Mouse (Mus musculus) cortical plate, adult 2 months (tissue): ENCODE results near the gene L1cam. TPM values are rescaled to one million over a fixed set of nuclear protein-coding genes. Genes with fewer than 3 reads are reported as not detected.

ENCODE experiments used
- H3K27ac ChIP-seq: fragments of 200-500 bp; 2 replicates; pipeline ENCODE4 v1.5.1; 2012; ENCODE audit warnings: low read length, control low read depth, inconsistent platforms; ENCODE audit not compliant: insufficient read depth
- H3K4me1 ChIP-seq: fragments of 200-500 bp; 2 replicates; pipeline ENCODE4 v1.6.1; 2011; ENCODE audit warnings: low read length; ENCODE audit not compliant: control insufficient read depth, insufficient read depth
- H3K4me3 ChIP-seq: fragments of 200-500 bp; 2 replicates; pipeline ENCODE4 v1.5.1; 2011; ENCODE audit warnings: mild to moderate bottlenecking, low read length, control low read depth; ENCODE audit not compliant: insufficient read depth
- CTCF ChIP-seq: fragments of 200-500 bp; IDR thresholded peaks from 2 replicates; pipeline ENCODE4 v1.5.1; 2011; ENCODE audit warnings: mild to moderate bottlenecking, control low read depth, low read length; ENCODE audit not compliant: insufficient read depth; ENCODE audit errors: extremely low read depth
- POLR2A ChIP-seq: fragments of 200-500 bp; IDR thresholded peaks from 2 replicates; pipeline ENCODE4 v1.6.1; 2011; ENCODE audit warnings: mild to moderate bottlenecking, low read length, control low read depth; ENCODE audit not compliant: insufficient read depth; ENCODE audit errors: extremely low read depth
- polyA plus RNA-seq: library from polyadenylated mRNA; depleted of rRNA; stranded (reverse); fragments of >200 nt; gene quantifications from 2 replicates; pipeline ENCODE4 v1.2.3, GENCODE M21; 2012; rRNA removed

Gene L1cam
- polyA plus RNA-seq, 1 experiment, result 91.8 TPM

DNA sequence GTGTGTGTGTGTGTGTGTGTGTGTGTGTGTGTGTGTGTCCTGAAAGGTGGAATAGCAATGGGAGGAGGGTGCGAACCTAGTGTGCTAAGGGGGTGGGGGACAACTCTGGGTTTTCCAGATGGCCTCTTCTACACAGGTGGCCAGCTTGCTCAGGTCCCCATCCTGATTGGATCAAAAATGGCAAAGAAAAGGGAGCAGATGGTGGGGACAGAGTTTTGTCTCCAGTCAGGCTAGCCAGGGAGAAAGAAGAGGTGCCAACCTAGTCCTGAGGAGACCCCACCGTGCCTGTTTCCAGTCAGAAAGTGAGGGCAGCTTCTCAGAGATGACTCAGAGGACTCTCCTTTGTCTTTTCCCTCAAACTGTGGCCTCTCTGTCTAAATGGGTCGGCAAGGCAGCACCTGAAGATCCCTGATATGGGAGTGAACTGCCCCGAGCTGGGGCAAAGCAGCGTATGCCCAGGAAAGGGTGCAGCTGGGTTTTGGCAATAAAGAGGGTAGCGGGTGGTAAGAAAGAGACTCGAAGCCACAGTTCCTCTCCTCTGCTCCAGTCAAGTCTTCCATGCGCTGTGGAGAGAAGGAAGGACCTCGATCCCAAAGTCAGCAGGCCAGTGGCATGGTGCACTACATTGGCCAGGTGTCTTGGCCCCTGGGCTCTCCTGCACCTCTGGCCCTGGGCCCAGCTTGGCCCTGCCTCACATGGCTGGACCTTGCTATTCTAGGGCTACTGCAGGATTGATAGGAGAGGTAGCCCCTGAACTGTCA lies 41.4 kb downstream of the L1cam start:
- no peak overlapping the region for H3K27ac ChIP-seq
- no peaks in the 10 kb centered on the region for H3K4me1 ChIP-seq
- TF ChIP-seq POLR2A, result no peak
- no peak for TF ChIP-seq CTCF
- H3K4me3 ChIP-seq, result no peak overlapping the region

GRCm38 (mm10) chrX:73836691-73837090 lies 59.2 kb downstream of the L1cam start:
- no peaks in the 10 kb centered on the region for H3K4me1 ChIP-seq
- TF ChIP-seq CTCF (no peak), POLR2A (no peak)
- no peak overlapping the region for H3K4me3 ChIP-seq
- H3K27ac ChIP-seq, result no peak overlapping the region

DNA sequence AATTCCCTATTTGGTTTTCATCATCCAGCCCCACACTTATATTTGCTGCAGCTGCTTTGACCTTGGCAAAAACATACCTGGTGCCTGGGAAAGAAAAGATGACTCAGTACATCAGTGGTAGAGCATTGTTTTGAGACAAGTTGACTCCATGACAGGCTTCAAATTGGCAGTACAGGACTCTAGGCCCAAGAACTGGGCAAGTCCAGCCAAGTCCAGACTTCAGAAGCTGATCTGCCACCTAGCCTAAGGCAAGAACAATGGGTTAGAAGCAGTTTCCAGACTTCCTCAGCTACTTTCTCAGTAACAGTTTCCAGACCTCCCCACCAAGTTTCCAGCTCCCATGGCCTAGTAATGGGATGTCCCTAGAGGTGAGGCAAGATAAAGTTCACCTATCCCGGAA lies 60.2 kb downstream of the L1cam start:
- Histone ChIP-seq H3K27ac (no peak overlapping the region), H3K4me1 (no peaks in the 10 kb centered on the region), H3K4me3 (no peak overlapping the region)
- TF ChIP-seq CTCF, result no peak
- TF ChIP-seq POLR2A, result no peak

DNA sequence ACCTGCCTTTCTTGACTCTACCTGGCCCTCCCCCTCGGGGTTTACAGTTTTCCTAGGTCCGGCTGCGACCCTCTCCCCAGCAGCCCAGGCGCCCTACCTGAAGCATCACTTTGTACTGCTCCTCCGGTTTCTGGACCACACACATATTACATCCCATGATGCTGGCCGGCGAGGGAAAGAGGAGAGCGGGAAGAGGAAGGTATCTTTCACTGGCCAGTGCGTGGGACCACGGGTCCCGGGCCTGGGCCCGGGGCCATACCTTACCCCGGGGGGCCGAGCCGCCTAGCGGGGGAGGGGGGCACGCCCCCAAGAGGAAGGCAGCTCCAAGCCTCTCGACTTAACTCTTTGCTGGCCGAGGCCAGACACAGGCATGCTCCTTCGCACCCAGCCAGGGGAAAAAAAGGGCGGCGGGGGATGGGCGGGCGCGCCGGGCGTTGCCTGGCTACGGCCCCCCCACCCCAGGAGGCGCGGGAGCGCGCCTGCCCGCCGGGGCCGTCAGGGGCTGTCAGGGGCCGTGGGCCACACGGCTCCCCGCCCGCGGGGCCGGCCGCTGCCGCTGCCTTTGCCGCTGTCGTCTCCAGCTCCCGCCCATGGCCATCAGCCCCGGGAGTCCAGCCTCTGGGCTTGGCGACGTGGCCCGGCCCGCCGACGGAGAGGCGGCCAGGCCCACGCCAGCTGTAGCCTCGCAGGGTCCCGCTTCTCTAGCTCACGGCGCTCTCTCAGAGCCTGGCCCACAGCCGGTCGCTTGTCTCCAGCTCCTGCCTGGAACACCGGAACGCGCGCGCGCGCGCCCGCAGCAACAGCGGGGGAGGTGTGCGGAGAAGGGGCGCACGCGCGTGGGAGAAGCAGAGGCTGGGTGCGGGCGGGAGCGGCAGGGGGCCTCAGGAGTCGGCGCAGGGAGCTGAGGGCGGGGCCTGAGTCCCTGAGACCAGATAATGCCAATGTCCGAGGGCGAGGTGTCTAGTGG lies 71.4 kb downstream of the L1cam start, which contains the start of gene Pdzd4:
Pdzd4 (minus strand) TSS at position 785 of the 967 bp plus-strand sequence.
- H3K4me1 ChIP-seq, result no peaks in the 10 kb centered on the region
- no peak for TF ChIP-seq CTCF
- TF ChIP-seq POLR2A, result no peak

DNA sequence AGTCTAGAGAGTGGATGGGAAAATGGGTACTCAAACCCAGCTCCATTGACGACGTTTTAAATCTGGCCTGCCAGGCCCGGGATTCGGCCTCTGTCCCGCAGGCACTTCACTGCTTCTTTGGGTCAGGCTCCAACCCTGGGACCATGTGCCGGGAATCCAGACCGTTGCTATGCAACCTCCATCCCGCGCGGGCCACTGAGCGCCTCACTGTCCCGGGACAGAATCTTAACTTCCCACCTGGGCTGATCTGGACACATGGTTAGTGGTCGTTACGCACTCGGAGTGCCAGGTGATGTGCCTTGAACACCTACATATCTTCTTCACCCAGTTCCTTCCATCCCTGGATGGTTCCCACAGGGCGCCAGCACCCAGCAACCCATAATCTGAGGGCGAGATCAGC lies 72.2 kb downstream of the L1cam start:
- no peak for TF ChIP-seq POLR2A
- TF ChIP-seq CTCF, result no peak
- Histone ChIP-seq H3K27ac (no peak overlapping the region), H3K4me1 (no peaks in the 10 kb centered on the region), H3K4me3 (peak overlapping the region; percentile 81)

More for the DNA sequence above, 71.4 kb downstream of the L1cam start, which contains the start of gene Pdzd4:
- H3K4me3 ChIP-seq, result peak within 1 kb of the TSS; percentile 81
- peak within 1 kb of the TSS; percentile 98 for H3K27ac ChIP-seq

DNA sequence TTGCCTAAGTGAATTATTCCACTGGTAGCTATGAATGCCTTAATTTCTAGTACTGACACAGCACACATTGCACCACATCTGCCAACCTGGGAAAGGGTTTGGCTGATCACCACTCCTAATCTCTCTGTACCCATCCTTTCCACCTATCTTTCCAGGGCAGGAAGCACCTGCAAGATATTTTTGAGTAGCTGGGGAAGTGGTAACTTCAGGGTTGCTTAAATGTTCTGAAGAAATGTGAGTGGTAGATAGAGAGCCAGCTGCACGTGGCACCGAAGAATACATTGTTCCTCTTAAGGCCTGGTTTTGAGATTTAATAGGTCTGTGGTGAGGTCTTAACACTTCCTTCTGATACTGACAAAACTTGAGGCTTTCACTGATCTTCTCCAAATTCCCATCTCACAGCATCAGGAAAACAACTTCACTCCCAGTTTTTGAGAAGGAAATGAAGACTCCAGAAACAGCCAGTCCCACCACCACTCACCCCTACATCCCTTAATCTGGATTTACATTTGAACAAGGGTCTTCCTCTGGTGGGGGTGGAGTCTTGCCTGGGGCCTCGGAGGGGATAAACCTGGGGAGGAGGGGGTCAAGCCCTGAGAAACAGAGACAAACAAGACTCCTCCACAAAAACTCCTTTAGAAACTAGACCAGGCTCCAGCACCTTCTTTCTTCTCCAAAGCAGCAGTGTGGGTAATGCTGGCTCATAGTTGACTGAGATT lies 79.2 kb downstream of the L1cam start:
- TF ChIP-seq CTCF (no peak), POLR2A (no peak)
- Histone ChIP-seq H3K4me3 (no peak overlapping the region), H3K27ac (no peak overlapping the region), H3K4me1 (no peaks in the 10 kb centered on the region)

DNA sequence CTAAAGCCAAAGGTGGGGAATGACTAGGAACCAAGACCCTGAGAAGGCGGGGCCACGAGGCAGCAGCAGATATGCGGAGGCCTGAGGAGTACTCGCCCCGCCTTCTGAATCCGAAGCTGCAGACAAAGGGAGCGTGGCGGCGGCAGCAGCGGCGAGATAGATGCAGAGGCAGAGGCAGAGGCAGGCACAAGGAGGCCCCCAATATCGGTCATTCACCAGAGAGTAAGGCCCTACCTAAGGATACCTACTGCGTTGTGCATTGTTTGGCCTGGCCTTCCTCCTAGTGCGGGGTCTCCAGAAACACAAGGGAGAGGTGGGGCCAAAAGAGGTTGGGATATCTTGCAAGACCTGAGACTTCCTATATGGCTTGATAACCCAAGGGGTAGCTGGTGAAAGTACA lies 80.8 kb downstream of the L1cam start:
- Histone ChIP-seq H3K27ac (no peak overlapping the region), H3K4me3 (no peak overlapping the region), H3K4me1 (no peaks in the 10 kb centered on the region)
- TF ChIP-seq CTCF, result no peak

GRCm38 (mm10) chrX:73805814-73806213 lies 90.1 kb downstream of the L1cam start:
- no peaks in the 10 kb centered on the region; the same call in 1 of the 2 replicates for H3K4me1 ChIP-seq
- H3K27ac ChIP-seq, result no peak overlapping the region
- no peak overlapping the region for H3K4me3 ChIP-seq
- TF ChIP-seq POLR2A (no peak), CTCF (no peak)

Other genes with a start within 250 kb of the L1cam start
- 90.2 and 98.5 TPM in 2 replicates for gene Pnck, start 236.0 kb downstream of the L1cam start, polyA plus RNA-seq
- 111 and 134 TPM in 2 replicates for gene Slc6a8, start 223.0 kb downstream of the L1cam start, polyA plus RNA-seq
- 85.8 and 88.1 TPM in 2 replicates for gene Bcap31, start 179.9 kb downstream of the L1cam start, polyA plus RNA-seq
- gene Abcd1, start 179.5 kb downstream of the L1cam start, polyA plus RNA-seq, result 16.6 and 16.9 TPM in 2 replicates
- 17.3 and 20.3 TPM in 2 replicates for gene Plxnb3, start 139.0 kb downstream of the L1cam start, polyA plus RNA-seq
- 21.1 and 23.5 TPM in 2 replicates for gene Srpk3, start 121.7 kb downstream of the L1cam start, polyA plus RNA-seq
- gene Idh3g, start 109.2 kb downstream of the L1cam start, polyA plus RNA-seq, result 609 and 638 TPM in 2 replicates
- 148 and 151 TPM in 2 replicates for gene Ssr4, start 109.1 kb downstream of the L1cam start, polyA plus RNA-seq
- gene Pdzd4, start 71.1 kb downstream of the L1cam start, polyA plus RNA-seq, result 86.2 and 93.6 TPM in 2 replicates
- not detected in 2 replicates for gene Avpr2, start 4.0 kb downstream of the L1cam start, polyA plus RNA-seq
- 6.5 and 7.9 TPM in 2 replicates for gene Arhgap4, start 25.8 kb upstream of the L1cam start, polyA plus RNA-seq
- gene Naa10, start 25.8 kb upstream of the L1cam start, polyA plus RNA-seq, result 74.5 and 80.4 TPM in 2 replicates
- gene Renbp, start 34.7 kb upstream of the L1cam start, polyA plus RNA-seq, result 6.7 and 8.7 TPM in 2 replicates
- 33.1 and 33.3 TPM in 2 replicates for gene Hcfc1, start 70.3 kb upstream of the L1cam start, polyA plus RNA-seq
- 80.8 and 94.9 TPM in 2 replicates for gene Irak1, start 127.8 kb upstream of the L1cam start, polyA plus RNA-seq
- 0.34 and 0.38 TPM in 2 replicates for gene Opn1mw, start 231.4 kb upstream of the L1cam start, polyA plus RNA-seq
- 28.6 and 29.4 TPM in 2 replicates for gene Mecp2, start 239.3 kb upstream of the L1cam start, polyA plus RNA-seq